Mouse (Mus musculus): Measurements from ENCODE around the gene Lrrc63. TPM values are rescaled to one million over a fixed set of nuclear protein-coding genes. Genes with fewer than 3 reads are reported as not detected.

The Lrrc63 gene
- polyA plus RNA-seq, 1 experiment from 2014 or later: 0.15 TPM

DNA sequence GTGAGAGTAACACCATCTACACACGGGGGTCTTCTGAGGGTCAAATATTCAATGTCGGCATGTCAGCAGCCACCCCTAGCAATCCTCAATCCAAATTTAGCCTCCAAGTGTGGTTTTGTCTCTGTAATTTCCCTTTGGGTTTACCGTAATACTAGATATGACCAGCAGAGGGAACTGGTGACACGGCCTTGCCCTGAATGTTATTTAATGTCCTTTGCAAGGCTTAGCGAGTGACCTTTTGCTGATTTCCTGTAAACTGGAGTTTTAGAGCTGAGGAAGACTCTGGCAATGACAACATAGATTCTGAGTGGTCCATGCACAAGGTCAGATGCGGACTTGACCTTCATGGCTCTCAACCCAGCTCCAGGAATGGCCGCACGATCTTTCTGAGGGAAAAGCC, 70.1 kb downstream of the Lrrc63 start:
- Histone ChIP-seq H3K27me3 (ENCODE audit: control insufficient read depth, insufficient read depth, low read length) (no peaks in the 10 kb centered on the region), H3K9ac (ENCODE audit: low read depth, low read length) (no peak overlapping the region), H3K9me3 (ENCODE audit: control insufficient read depth, low read length) (no peaks in the 10 kb centered on the region), H3K4me3 (ENCODE audit: low read depth, low read length) (no peak overlapping the region), H3K4me2 (replicated peaks; ENCODE audit: low read depth, low read length) (no peak overlapping the region), H3K36me3 (ENCODE audit: control insufficient read depth, insufficient read depth, low read length) (no peaks in the 10 kb centered on the region), H3K27ac (ENCODE audit: low read depth, low read length) (no peak overlapping the region), H3K4me1 (replicated peaks; ENCODE audit: control insufficient read depth, insufficient read depth, low read length) (no peaks in the 10 kb centered on the region)
- WGBS: 48% methylated on average over 8 of the region's 8 CpGs
- peak; percentile 58 for DNase-seq (ENCODE audit: low spot score)
- no peak for ATAC-seq (ENCODE audit: low FRiP score)

DNA sequence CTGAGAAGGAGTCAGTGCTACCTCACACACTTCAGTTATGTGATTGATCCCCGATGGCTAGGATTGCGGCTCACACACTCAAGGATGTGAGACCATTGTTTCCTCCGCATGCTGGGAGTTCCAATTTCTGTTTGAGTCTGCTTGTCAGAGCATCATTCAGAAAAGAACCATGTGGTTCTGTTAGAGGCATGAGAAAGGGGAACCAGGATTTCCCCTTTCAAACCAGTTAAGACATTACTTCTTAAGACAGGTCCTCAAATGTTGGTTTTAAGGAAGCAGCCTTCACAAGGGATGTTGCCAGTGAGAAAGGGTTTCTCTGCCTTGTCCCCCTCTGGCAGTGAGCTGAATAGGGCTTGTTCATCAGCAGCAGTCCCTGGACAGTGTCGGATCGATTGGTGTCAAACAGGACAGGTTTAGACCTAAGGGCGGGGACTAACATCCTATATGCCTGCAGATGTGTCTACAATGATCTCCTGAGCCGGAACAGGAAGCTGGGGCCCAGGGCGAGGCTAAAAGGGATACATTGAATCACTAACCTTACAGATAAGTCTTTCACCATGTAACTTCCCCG, 73.7 kb downstream of the Lrrc63 start:
- ATAC-seq (ENCODE audit: low FRiP score): no peak
- 85% methylated on average over 9 of the region's 9 CpGs for WGBS
- no peaks in the 10 kb centered on the region for H3K9me3 ChIP-seq (ENCODE audit: control insufficient read depth, low read length)
- H3K4me1 ChIP-seq (replicated peaks; ENCODE audit: control insufficient read depth, insufficient read depth, low read length): no peaks in the 10 kb centered on the region
- no peak overlapping the region for H3K4me2 ChIP-seq (replicated peaks; ENCODE audit: low read depth, low read length)
- H3K4me3 ChIP-seq (ENCODE audit: low read depth, low read length): no peak overlapping the region
- no peak overlapping the region for H3K27ac ChIP-seq (ENCODE audit: low read depth, low read length)
- H3K27me3 ChIP-seq (ENCODE audit: control insufficient read depth, insufficient read depth, low read length): no peaks in the 10 kb centered on the region
- no peak overlapping the region for H3K9ac ChIP-seq (ENCODE audit: low read depth, low read length)
- H3K36me3 ChIP-seq (ENCODE audit: control insufficient read depth, insufficient read depth, low read length): no peaks in the 10 kb centered on the region
- DNase-seq (ENCODE audit: low spot score): no peak

DNA sequence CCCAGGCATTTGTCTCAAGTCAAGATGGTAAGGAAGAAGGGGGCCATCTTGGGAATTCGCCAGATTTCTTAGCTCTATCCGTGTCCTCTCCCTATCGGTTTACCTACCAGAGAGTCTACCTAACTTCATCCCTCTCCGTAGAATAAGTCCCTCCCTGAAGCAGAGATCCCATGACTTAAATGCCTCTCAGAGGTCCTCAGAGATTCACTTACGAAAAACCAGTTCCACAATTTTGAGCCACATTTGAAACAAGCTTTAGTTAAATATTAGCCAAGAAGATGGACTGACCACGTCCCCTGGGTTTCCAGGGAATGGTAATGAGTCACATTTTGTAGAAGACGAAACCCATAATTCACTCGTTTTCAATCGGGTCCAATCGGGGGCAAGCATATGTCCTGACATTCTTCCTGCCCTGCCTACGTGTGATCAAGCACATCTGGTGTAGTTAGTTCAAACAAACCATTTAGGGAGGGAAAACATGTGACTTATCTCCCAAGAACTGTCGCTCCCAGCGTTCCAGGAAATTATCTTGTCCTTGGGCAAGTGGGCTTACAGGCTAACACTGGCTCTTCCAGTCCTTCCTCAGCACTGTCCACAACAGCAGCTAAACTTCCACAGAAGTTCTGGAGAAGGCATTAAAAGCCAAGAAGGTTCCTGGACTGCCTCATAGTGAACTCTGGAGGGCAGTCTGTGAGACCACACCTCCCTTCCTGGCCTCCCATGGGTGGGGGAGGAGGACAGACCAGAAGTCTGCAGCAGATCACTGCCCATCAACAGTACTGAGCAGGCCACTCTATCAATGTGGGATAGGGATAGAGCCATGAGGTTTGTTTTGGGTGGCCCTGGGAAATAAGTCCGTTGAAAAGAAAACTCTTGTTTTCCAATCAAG, 76.0 kb downstream of the Lrrc63 start:
- DNase-seq (ENCODE audit: low spot score) (no peak), ATAC-seq (ENCODE audit: low FRiP score) (no peak)
- H3K36me3 ChIP-seq (ENCODE audit: control insufficient read depth, insufficient read depth, low read length): no peaks in the 10 kb centered on the region
- WGBS: 82% methylated on average over 14 of the region's 14 CpGs
- H3K9ac ChIP-seq (ENCODE audit: low read depth, low read length): no peak overlapping the region
- no peaks in the 10 kb centered on the region for H3K27me3 ChIP-seq (ENCODE audit: control insufficient read depth, insufficient read depth, low read length)
- no peaks in the 10 kb centered on the region for H3K9me3 ChIP-seq (ENCODE audit: control insufficient read depth, low read length)
- H3K4me3 ChIP-seq (ENCODE audit: low read depth, low read length): no peak overlapping the region
- no peak overlapping the region for H3K4me2 ChIP-seq (replicated peaks; ENCODE audit: low read depth, low read length)
- no peak overlapping the region for H3K27ac ChIP-seq (ENCODE audit: low read depth, low read length)
- no peaks in the 10 kb centered on the region for H3K4me1 ChIP-seq (replicated peaks; ENCODE audit: control insufficient read depth, insufficient read depth, low read length)

DNA sequence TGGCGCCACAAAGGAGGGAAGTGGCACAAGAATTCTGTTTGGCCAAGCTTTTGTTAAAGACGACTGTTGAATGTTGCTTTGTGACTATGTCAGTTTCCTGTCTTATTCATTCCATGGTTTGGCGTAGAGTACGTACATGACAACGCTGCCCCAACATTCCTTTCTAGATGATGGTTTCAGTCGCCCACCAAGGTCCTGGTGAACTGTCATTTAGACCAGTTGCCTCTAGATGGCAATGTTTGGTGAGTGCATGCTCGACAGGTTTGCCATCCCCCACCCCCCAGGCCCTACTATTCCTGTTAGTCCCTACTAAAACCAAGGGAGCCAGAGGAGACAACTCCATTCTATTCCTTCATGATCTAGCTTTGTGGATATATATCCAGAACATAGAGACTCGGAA, 78.2 kb downstream of the Lrrc63 start:
- Histone ChIP-seq H3K27me3 (ENCODE audit: control insufficient read depth, insufficient read depth, low read length) (no peaks in the 10 kb centered on the region), H3K9ac (ENCODE audit: low read depth, low read length) (no peak overlapping the region), H3K36me3 (ENCODE audit: control insufficient read depth, insufficient read depth, low read length) (no peaks in the 10 kb centered on the region), H3K27ac (ENCODE audit: low read depth, low read length) (no peak overlapping the region), H3K4me2 (replicated peaks; ENCODE audit: low read depth, low read length) (no peak overlapping the region), H3K4me1 (replicated peaks; ENCODE audit: control insufficient read depth, insufficient read depth, low read length) (no peaks in the 10 kb centered on the region), H3K9me3 (ENCODE audit: control insufficient read depth, low read length) (no peaks in the 10 kb centered on the region), H3K4me3 (ENCODE audit: low read depth, low read length) (no peak overlapping the region)
- 74% methylated on average over 8 of the region's 8 CpGs for WGBS
- DNase-seq (ENCODE audit: low spot score) (peak; percentile 5), ATAC-seq (ENCODE audit: low FRiP score) (no peak)

DNA sequence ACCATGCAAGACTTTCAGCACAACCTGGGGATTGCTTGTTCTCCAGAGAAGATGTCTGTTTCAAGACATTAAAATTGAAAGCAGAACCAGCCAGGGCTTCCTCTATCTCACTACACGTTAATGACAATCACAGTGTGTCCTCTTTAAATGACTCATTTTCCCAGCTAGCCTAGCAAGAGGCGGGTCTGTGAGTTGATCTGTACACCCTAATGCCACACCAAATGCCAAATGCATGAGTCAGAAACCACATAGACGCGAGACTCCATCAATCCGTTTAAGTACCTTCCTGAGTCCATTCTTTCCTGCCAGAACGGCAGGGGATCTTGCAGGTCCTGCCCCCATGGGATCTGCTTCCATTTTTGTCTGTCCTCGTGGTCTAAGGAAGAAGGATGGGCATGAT, 85.5 kb downstream of the Lrrc63 start:
- H3K4me2 ChIP-seq (replicated peaks; ENCODE audit: low read depth, low read length): no peak overlapping the region
- no peak overlapping the region for H3K9ac ChIP-seq (ENCODE audit: low read depth, low read length)
- no peak overlapping the region for H3K27ac ChIP-seq (ENCODE audit: low read depth, low read length)
- DNase-seq (ENCODE audit: low spot score) (no peak), ATAC-seq (ENCODE audit: low FRiP score) (no peak)
- no peaks in the 10 kb centered on the region for H3K4me1 ChIP-seq (replicated peaks; ENCODE audit: control insufficient read depth, insufficient read depth, low read length)
- H3K9me3 ChIP-seq (ENCODE audit: control insufficient read depth, low read length): no peaks in the 10 kb centered on the region
- WGBS: 80% methylated on average over 7 of the region's 7 CpGs
- H3K4me3 ChIP-seq (ENCODE audit: low read depth, low read length): no peak overlapping the region
- no peaks in the 10 kb centered on the region for H3K27me3 ChIP-seq (ENCODE audit: control insufficient read depth, insufficient read depth, low read length)
- H3K36me3 ChIP-seq (ENCODE audit: control insufficient read depth, insufficient read depth, low read length): no peaks in the 10 kb centered on the region

DNA sequence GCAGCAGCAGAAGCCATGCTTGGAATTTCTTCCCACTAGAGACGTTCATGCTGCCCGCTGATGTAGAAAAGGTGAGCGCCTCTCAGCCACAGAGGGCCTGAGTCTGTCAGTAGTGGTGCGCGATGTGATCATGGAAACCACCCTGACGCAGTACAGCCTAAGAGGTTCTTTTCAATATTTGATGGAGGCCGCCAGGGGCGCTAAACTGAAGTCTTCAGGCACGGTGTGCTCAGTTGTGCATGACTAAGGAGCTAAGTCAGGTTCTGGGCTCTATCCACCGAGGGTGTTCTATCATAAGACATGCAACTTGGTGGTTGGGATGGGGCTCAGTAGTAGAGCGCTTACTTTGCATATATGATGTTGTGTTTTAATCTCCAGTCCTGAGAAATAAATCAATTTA, 95.2 kb downstream of the Lrrc63 start:
- H3K4me3 ChIP-seq (ENCODE audit: low read depth, low read length): no peak overlapping the region
- H3K4me2 ChIP-seq (replicated peaks; ENCODE audit: low read depth, low read length): no peak overlapping the region
- no peaks in the 10 kb centered on the region for H3K27me3 ChIP-seq (ENCODE audit: control insufficient read depth, insufficient read depth, low read length)
- H3K36me3 ChIP-seq (ENCODE audit: control insufficient read depth, insufficient read depth, low read length): no peaks in the 10 kb centered on the region
- DNase-seq (ENCODE audit: low spot score): peak; percentile 42
- no peak for ATAC-seq (ENCODE audit: low FRiP score)
- H3K9me3 ChIP-seq (ENCODE audit: control insufficient read depth, low read length): no peaks in the 10 kb centered on the region
- no peak overlapping the region for H3K9ac ChIP-seq (ENCODE audit: low read depth, low read length)
- no peaks in the 10 kb centered on the region for H3K4me1 ChIP-seq (replicated peaks; ENCODE audit: control insufficient read depth, insufficient read depth, low read length)
- H3K27ac ChIP-seq (ENCODE audit: low read depth, low read length): no peak overlapping the region
- WGBS: 68% methylated on average over 11 of the region's 11 CpGs

Other genes with a start within 250 kb of the Lrrc63 start
- 12.0 and 12.6 TPM in 2 replicates for gene Lrch1, start 183.0 kb downstream of the Lrrc63 start, polyA plus RNA-seq (2014; fragmentation: Nextera tagmentation; extraction: Ambion mirVana)
- 0.20 and 0.22 TPM in 2 replicates for gene Rubcnl, start 114.9 kb downstream of the Lrrc63 start, polyA plus RNA-seq (2014; fragmentation: Nextera tagmentation; extraction: Ambion mirVana)
- 25.4 and 26.3 TPM in 2 replicates for gene Lcp1, start 220 bp upstream of the Lrrc63 start, polyA plus RNA-seq (2014; fragmentation: Nextera tagmentation; extraction: Ambion mirVana)
- not detected in 2 replicates for gene Cpb2, start 111.4 kb upstream of the Lrrc63 start, polyA plus RNA-seq (2014; fragmentation: Nextera tagmentation; extraction: Ambion mirVana)
- gene Zc3h13, start 153.5 kb upstream of the Lrrc63 start, polyA plus RNA-seq (2014; fragmentation: Nextera tagmentation; extraction: Ambion mirVana): 34.8 and 44.6 TPM in 2 replicates